Mouse (Mus musculus) left cerebral cortex, postnatal 14 days (tissue): ENCODE results near the gene Fam181a. TPM values are rescaled to one million over a fixed set of nuclear protein-coding genes. Genes with fewer than 3 reads are reported as not detected.

ENCODE experiments used
- DNase-seq, 2 experiments: peaks; one replicate each; pipeline ENCODE4 v3.0.0; 2021 to 2022; ENCODE audit warnings: low spot score in 2 of 2, mixed read lengths in 1 of 2
- intact Hi-C: fragments of 180-260 bp; cut with DNase I; formaldehyde crosslinking; loops from one replicate; pipeline ENCODE4 v1.15.1; 2025
- total RNA-seq, 2 experiments: library from RNA; stranded (reverse); gene quantifications; 2 replicates each; pipeline ENCODE4 v1.2.3; 2021

Gene Fam181a
- total RNA-seq, 2 experiments from 2014 or later, result 2.6 to 4.5 TPM

DNA sequence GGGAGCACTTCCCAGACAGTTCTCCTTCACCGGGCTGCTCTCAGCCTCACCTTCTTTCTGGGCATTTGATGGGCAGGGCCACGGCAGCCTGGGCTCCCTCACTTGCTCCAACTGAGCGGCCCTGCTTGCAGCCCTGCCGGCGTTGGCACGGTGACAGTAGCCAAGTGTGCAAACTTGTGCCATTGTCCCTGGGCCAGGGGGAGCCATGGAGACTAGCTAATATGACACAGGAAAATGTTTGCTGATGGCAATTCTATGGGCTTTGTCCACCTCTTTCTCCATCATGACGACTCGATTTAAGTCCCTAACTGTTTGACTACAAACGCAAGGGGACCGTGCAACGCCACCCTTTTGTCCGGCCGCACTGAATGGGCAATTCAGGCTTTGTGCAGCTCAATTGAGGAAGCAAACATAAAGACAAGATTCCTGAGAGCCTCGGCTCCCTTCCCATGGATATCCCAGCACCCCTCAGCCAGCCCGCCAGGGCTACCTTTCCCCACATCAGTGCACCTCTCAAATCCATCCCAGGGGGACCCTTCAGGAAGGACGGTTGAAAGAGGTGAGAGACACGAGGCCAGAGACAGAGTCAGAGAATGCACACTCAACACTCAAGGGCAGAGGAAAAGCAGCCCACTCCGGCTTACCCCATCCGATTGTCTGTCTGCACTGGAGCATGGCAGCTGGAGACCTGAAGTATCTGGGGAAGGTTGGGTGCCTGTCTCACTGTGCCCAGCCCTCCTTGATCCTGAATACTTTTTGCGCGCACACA, 3.3 kb downstream of the Fam181a start:
- DNase-seq, result peak in 1 of 2 experiments; percentile 37
- intact Hi-C loops, result no loop called here

GRCm38 (mm10) chr12:103314640-103315361, 4.0 kb downstream of the Fam181a start:
- intact Hi-C loops, result no loop called here

GRCm38 (mm10) chr12:103315831-103316545, 5.2 kb downstream of the Fam181a start:
- intact Hi-C loops, result no loop called here

More at GRCm38 (mm10) chr12:103314640-103315361, 4.0 kb downstream of the Fam181a start:
- DNase-seq, result peak; percentile 39 to 62

GRCm38 (mm10) chr12:103322801-103323200, 12.0 kb downstream of the Fam181a start:
- intact Hi-C loops, result loop anchor here (5.0 kb wide), 1 partner anchor 44 kb away; no protein-coding TSS in a partner anchor

More at GRCm38 (mm10) chr12:103315831-103316545, 5.2 kb downstream of the Fam181a start:
- no peak for DNase-seq

DNA sequence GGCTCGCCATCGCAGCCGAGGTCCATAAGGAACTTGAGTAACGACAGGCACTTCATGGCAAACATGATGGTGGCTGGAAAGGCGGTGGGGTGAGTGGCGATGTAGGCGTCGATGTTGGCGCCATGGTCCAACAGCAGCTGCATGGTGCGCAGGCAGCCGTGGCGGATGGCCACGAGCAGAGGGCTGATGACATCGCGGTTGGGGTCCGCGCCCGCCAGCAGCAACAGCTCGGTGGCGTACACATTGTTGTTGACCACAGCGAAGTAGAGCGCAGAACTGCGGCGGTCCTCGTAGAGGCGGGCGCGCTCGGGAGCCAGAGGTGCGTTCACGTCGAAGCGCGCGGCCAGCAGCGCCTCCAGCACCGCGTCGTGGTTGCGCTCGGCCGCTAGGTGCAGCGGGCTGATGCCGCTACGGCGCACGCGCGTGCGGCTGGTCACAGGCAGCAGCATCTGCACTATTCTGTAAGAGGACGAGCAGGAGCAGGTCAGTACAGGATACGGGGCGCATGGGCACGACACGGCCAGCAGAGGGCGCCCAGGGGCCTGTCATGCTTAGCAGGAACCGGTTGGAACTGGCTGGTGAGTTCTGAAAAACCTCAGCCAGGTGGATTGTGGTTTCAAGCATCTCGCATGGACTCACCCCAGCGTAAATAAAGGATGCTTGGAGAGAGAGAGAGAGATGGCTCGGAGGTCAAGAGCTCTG, 14.5 kb downstream of the Fam181a start:
- intact Hi-C loops, result loop anchor here (2.0 kb wide), 1 partner anchor 23 kb away; no protein-coding TSS in a partner anchor
- DNase-seq, result peak; percentile 88 to 97

More at GRCm38 (mm10) chr12:103322801-103323200, 12.0 kb downstream of the Fam181a start:
- peak; percentile 58 to 60 for DNase-seq

DNA sequence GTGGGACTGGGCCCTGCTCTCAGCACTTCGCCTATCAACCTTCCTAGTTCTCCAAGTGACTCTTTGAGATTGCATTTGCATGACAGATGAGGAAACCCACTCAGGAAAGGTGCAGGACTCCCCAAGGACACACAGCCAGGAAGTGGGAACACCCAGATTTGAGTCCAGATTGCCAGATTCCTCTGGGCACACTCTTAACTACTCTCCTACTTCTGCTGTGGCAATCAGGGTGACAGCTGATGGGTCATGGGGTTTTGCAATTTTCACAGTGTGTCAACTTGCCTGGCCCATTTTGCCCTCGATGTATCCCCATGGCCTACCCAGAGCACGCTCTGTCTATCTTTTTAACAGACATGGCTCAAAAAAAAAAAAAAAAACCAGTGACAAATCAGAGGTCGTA, 15.8 kb downstream of the Fam181a start:
- DNase-seq, result no peak

DNA sequence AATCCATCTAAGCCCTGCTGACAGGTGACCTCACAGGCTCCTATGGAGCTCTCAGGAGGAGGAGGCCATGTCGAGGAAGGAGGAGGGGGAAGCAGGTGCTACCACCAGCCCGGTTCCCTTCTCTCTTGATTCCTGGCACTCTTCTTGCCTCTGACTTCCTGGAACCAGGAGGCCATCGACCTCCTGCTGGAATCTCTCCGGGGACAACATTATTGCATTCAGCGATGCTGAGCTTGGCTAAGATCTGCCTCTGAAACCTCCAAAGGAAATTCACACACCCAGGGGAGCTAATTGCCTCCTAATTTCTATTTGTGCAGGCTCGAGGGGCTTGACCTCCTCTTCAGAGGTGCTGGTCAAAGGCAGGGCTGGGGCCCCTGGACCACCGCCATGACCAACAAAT, 16.3 kb downstream of the Fam181a start:
- intact Hi-C loops, result no loop called here
- no peak for DNase-seq

More for the DNA sequence above, 15.8 kb downstream of the Fam181a start:
- intact Hi-C loops, result no loop called here

DNA sequence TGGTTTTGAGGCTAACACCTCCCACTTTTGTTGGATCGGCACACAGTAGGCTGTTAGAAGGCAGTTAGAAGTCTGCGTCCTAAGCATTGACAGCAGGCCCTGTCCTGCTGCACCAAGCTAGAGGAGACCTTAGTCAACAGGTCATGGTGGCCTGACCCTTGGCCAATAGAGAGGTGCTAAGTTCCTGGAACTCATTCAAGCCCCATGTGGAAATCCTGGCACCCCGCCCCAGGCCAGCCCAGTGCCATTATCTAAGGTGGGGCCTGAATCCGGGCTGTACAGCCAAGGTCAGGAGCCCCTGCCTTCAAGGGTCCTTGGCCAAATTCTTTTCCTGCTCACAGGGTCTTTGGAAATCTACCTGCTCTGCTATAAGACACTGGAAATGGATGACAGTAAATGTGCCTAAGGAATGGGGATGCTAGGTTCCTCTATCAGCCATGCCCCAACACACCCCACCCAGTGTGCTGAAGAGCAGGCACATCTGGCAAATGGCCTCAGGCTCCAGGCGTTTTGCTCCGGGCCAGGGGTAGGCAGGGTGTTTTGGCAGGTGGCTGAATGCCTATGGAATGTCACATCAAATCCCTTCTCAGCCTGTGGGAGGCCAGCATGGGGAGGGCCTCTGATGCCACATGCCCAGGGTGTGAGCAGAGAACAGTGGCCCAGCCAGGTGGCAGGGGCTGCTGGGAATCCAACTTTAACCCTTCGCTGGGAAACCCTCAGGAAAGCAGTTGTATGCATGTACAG, 17.8 kb downstream of the Fam181a start:
- DNase-seq, result no peak
- intact Hi-C loops, result no loop called here

DNA sequence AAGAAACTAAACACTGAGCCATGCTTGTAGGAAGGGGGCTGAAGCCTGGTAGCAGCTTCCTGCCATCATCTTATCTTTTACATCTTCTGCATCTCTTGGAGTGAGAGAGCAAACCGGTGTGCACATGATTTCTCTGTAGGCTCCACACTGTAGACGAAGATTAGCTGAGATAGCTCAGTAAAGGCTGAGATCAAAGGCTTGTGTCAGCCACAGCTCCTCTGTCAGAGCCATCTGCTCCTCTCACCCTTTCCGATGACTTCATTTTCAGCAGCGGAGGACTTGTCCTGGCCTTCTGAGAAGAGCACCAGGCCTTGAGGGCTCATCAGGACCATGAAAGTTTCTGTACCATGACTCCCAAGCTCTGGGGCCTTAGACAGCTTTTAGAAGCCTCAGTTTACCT, 20.7 kb downstream of the Fam181a start:
- intact Hi-C loops, result no loop called here
- DNase-seq, result no peak

DNA sequence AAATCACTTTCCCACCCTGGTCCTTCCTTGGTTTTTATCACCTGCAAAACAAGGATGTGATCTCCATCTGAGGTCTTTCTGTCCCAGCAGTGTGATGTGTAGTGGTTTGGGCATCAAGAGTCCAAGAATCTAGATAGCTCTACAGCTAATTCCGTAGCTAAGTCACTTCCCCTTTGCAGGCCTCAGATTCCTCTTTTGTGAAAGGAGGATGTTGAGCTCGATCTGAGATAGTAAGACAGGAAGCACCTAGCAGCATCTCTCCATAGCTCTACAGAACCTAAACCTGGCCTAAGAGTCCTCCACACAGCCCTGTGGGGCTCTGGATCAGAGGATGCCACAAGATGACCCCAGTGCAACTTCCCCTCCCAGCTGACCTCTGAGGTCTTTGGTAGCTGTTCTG, 22.1 kb downstream of the Fam181a start:
- DNase-seq, result no peak
- intact Hi-C loops, result no loop called here

DNA sequence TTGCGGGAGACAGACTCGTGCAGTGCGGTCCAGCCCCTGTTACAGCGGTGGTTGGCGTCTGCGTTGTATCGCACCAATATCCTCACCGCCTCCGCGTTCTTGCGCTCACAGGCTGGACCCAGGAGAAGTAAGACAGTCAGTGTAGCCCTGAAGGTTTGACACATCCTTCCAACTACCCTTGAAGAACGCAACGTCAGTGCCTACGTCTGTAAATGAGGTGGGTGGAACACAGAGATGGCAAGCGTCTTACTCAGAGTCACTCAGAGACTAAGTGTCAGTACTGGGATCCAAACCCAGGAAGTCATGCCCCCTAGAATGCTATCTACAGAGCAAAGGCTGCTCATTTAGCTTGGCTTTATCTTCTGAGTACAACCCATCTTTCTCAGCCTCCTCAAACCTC, 22.7 kb downstream of the Fam181a start:
- intact Hi-C loops, result no loop called here
- no peak for DNase-seq

GRCm38 (mm10) chr12:103336766-103337165, 26.0 kb downstream of the Fam181a start:
- no peak for DNase-seq
- intact Hi-C loops, result no loop called here

- DNase-seq, result peak in 1 of 2 experiments; percentile 42
- intact Hi-C loops, result no loop called here
Measured at GRCm38 (mm10) chr12:103338162-103338798, 27.5 kb downstream of the Fam181a start.

- intact Hi-C loops, result no loop called here
- DNase-seq, result no peak
Measured at GRCm38 (mm10) chr12:103341212-103341611, 30.4 kb downstream of the Fam181a start.

DNA sequence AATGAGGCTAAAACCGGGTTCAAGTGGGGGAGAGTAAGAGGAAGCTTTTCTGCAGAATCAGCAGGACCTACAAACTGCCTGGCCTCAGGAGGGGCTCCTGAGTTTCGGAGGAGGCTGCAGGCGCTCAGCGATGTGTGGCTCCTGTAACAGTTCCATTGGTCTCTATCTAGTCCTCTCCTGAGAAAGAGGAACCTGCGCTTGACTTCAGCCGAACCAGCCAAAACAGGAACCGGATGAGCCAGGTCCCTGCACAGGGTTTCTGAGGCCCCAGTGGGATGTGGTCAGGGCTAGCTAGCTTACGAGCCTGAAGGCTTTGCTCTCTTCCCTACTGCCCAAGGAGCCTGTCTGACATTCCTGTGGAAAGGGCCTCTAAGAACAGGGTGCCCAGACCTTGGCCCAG, 32.7 kb downstream of the Fam181a start:
- intact Hi-C loops, result no loop called here
- DNase-seq, result peak in 1 of 2 experiments; percentile 40

GRCm38 (mm10) chr12:103344934-103345333, 34.2 kb downstream of the Fam181a start:
- DNase-seq, result no peak
- intact Hi-C loops, result no loop called here

GRCm38 (mm10) chr12:103346945-103347344, 36.2 kb downstream of the Fam181a start:
- no peak for DNase-seq
- intact Hi-C loops, result no loop called here

DNA sequence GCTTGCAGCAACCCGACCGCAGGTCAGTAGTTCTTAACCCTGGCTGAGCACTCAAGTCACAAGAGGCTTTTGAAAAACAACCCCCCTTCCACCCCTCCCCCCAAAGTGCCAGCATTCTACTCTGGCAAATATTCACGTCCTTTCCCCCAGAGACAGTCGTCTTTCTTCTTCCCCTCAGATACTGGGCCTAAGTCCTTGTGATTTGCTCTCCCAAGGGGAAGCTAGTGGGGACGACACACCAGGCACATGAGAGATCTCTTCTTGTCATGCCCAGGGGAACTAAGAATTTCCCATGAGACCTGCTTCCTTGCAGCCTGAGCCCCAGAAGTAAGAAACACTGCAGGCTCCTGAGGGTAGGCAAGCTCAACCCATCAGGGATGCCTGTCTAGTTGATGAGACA, 36.6 kb downstream of the Fam181a start:
- DNase-seq, result no peak
- intact Hi-C loops, result no loop called here
